Mouse (Mus musculus) MEL (cell line): ENCODE measurements around the gene Stat1. TPM values are rescaled to one million over a fixed set of nuclear protein-coding genes. Genes with fewer than 3 reads are reported as not detected.

ENCODE experiments used
- DNase-seq: peaks from one replicate; pipeline ENCODE4 v3.0.0; 2011; ENCODE audit warnings: low read depth, low spot score
- H3K27ac ChIP-seq: 2 replicates; pipeline ENCODE4 v1.5.1; 2012; ENCODE audit warnings: low read depth, mild to moderate bottlenecking, control low read depth, low read length, moderate library complexity; ENCODE audit not compliant: control insufficient read depth
- H3K27me3 ChIP-seq, 2 experiments: fragments of 150-350 bp in 1 of 2; sonication (generic) in 1 of 2; 2 replicates each; pipeline ENCODE4 v1.6.1; 2012; ENCODE audit warnings: low read length in 2 of 2, mild to moderate bottlenecking in 2 of 2, improper control_type of control experiment in 1 of 2, moderate library complexity in 1 of 2; ENCODE audit not compliant: insufficient read depth in 2 of 2, control insufficient read depth in 1 of 2
- H3K36me3 ChIP-seq, 2 experiments: 2 replicates each; pipeline ENCODE4 v1.6.1; 2012 to 2014; ENCODE audit warnings: low read length in 2 of 2, improper control_type of control experiment in 1 of 2, inconsistent platforms in 1 of 2, mild to moderate bottlenecking in 1 of 2; ENCODE audit not compliant: insufficient read depth in 2 of 2, control insufficient read depth in 1 of 2
- H3K4me1 ChIP-seq, 2 experiments: fragments of 150-350 bp in 1 of 2; sonication (generic) in 1 of 2; 2 replicates each; pipeline ENCODE4 v1.6.1; 2012; ENCODE audit warnings: low read length in 2 of 2, improper control_type of control experiment in 1 of 2, mild to moderate bottlenecking in 1 of 2; ENCODE audit not compliant: insufficient read depth in 2 of 2, control insufficient read depth in 1 of 2
- H3K4me3 ChIP-seq, 2 experiments: fragments of 150-350 bp in 1 of 2; sonication (generic) in 1 of 2; 2 replicates each; pipeline ENCODE4 v1.5.1; 2012; ENCODE audit warnings: low read depth in 2 of 2, low read length in 2 of 2, mild to moderate bottlenecking in 2 of 2, moderate library complexity in 2 of 2, control low read depth in 1 of 2, improper control_type of control experiment in 1 of 2; ENCODE audit not compliant: control insufficient read depth in 1 of 2, insufficient read depth in 1 of 2
- H3K79me2 ChIP-seq: 2 replicates; pipeline ENCODE4 v1.6.1; 2012; ENCODE audit warnings: mild to moderate bottlenecking, low read length, moderate library complexity; ENCODE audit not compliant: control insufficient read depth, poor library complexity, insufficient read depth
- H3K9ac ChIP-seq: 2 replicates; pipeline ENCODE4 v1.6.1; 2012; ENCODE audit warnings: low read depth, mild to moderate bottlenecking, control low read depth, low read length, moderate library complexity; ENCODE audit not compliant: control insufficient read depth, poor library complexity, severe bottlenecking
- H3K9me3 ChIP-seq: fragments of 150-350 bp; sonication (generic); replicated peaks from 2 replicates; pipeline ENCODE4 v1.6.1; 2012; ENCODE audit warnings: mild to moderate bottlenecking, low read length, improper control_type of control experiment, moderate library complexity; ENCODE audit not compliant: insufficient read depth
- CTCF ChIP-seq, 3 experiments: IDR thresholded peaks in 2 of 3; conservative IDR thresholded peaks in 1 of 3; 2 replicates each; pipeline ENCODE4 v1.5.1; 2011 to 2012; ENCODE audit warnings: low read length in 3 of 3, low read depth in 2 of 3, mild to moderate bottlenecking in 2 of 3, improper control_type of control experiment in 1 of 3, inconsistent platforms in 1 of 3, mixed read lengths in 1 of 3, moderate library complexity in 1 of 3; ENCODE audit not compliant: control insufficient read depth in 1 of 3, insufficient read depth in 1 of 3, poor library complexity in 1 of 3, severe bottlenecking in 1 of 3
- E2F4 ChIP-seq: IDR thresholded peaks from 2 replicates; pipeline ENCODE4 v1.6.1; 2011; ENCODE audit warnings: low read depth, low read length, improper control_type of control experiment, borderline replicate concordance
- EP300 ChIP-seq, 2 experiments: IDR thresholded peaks; 2 replicates each; pipeline ENCODE4 v1.6.1; 2011; ENCODE audit warnings: improper control_type of control experiment in 2 of 2, low read length in 2 of 2, low read depth in 1 of 2, mild to moderate bottlenecking in 1 of 2
- GATA1 ChIP-seq: IDR thresholded peaks from 2 replicates; pipeline ENCODE4 v1.6.1; 2011; ENCODE audit warnings: low read depth, low read length, improper control_type of control experiment
- HCFC1 ChIP-seq: IDR thresholded peaks from 2 replicates; pipeline ENCODE4 v1.6.1; 2012; ENCODE audit warnings: low read depth, mild to moderate bottlenecking, inconsistent platforms, low read length, improper control_type of control experiment, moderate library complexity
- MAX ChIP-seq: IDR thresholded peaks from 2 replicates; pipeline ENCODE4 v1.6.1; 2011; ENCODE audit warnings: low read length, improper control_type of control experiment
- MEF2A ChIP-seq: IDR thresholded peaks from 2 replicates; pipeline ENCODE4 v1.6.1; 2014; ENCODE audit warnings: low read depth, mild to moderate bottlenecking, inconsistent platforms, low read length, improper control_type of control experiment; ENCODE audit not compliant: poor library complexity, insufficient replicate concordance, severe bottlenecking; ENCODE audit errors: extremely low read depth
- MXI1 ChIP-seq: IDR thresholded peaks from 2 replicates; pipeline ENCODE4 v1.6.1; 2011; ENCODE audit warnings: mild to moderate bottlenecking, low read depth, low read length, improper control_type of control experiment
- NELFE ChIP-seq: IDR thresholded peaks from 2 replicates; pipeline ENCODE4 v1.6.1; 2011; ENCODE audit warnings: low read depth, low read length, improper control_type of control experiment
- POLR2AphosphoS2 ChIP-seq: IDR thresholded peaks from 2 replicates; pipeline ENCODE4 v1.6.1; 2011; ENCODE audit warnings: low read length, improper control_type of control experiment
- RAD21 ChIP-seq: IDR thresholded peaks from 2 replicates; pipeline ENCODE4 v1.6.1; 2011; ENCODE audit warnings: mild to moderate bottlenecking, low read depth, low read length, improper control_type of control experiment
- RCOR1 ChIP-seq: IDR thresholded peaks from 2 replicates; pipeline ENCODE4 v1.6.1; 2012; ENCODE audit warnings: low read depth, mild to moderate bottlenecking, inconsistent platforms, low read length, improper control_type of control experiment
- UBTF ChIP-seq: IDR thresholded peaks from 2 replicates; pipeline ENCODE4 v1.6.1; 2012; ENCODE audit warnings: low read depth, mild to moderate bottlenecking, inconsistent platforms, low read length, improper control_type of control experiment, moderate library complexity, borderline replicate concordance; ENCODE audit not compliant: insufficient read depth
- USF1 ChIP-seq: IDR thresholded peaks from 2 replicates; pipeline ENCODE4 v1.6.1; 2014; ENCODE audit warnings: low read depth, mild to moderate bottlenecking, inconsistent platforms, low read length, improper control_type of control experiment, moderate library complexity
- USF2 ChIP-seq, 2 experiments: IDR thresholded peaks; 2 replicates each; pipeline ENCODE4 v1.6.1; 2011 to 2012; ENCODE audit warnings: improper control_type of control experiment in 2 of 2, low read length in 2 of 2, borderline replicate concordance in 1 of 2, inconsistent platforms in 1 of 2, low read depth in 1 of 2, mild to moderate bottlenecking in 1 of 2; ENCODE audit not compliant: insufficient read depth in 1 of 2
- ZKSCAN1 ChIP-seq: IDR thresholded peaks from 2 replicates; pipeline ENCODE4 v1.6.1; 2012; ENCODE audit warnings: low read depth, mild to moderate bottlenecking, inconsistent platforms, low read length, improper control_type of control experiment, moderate library complexity
- ZMIZ1 ChIP-seq: IDR thresholded peaks from 2 replicates; pipeline ENCODE4 v1.6.1; 2012; ENCODE audit warnings: low read depth, mild to moderate bottlenecking, inconsistent platforms, low read length, improper control_type of control experiment, moderate library complexity
- polyA plus RNA-seq, 2 experiments: library from polyadenylated mRNA; stranded (reverse) in 1 of 2; unstranded in 1 of 2; fragments of >175 nt in 1 of 2; fragments of >200 nt in 1 of 2; gene quantifications; 2 replicates each; pipeline versions ENCODE4 v1.2.1 to v1.2.4; 2012; ENCODE audit warnings: low replicate concordance in 2 of 2, low read depth in 1 of 2; ENCODE audit not compliant: insufficient read length in 2 of 2, insufficient read depth in 1 of 2, missing spikeins in 1 of 2
- total RNA-seq: library from RNA; depleted of rRNA; stranded (reverse); fragments of 300-350 nt; gene quantifications from 2 replicates; pipeline ENCODE4 v1.2.3, GENCODE M21; 2012

Stat1 gene
- total and polyA plus RNA-seq, 3 experiments: 9.7 to 44.0 (median 10.9) TPM

DNA sequence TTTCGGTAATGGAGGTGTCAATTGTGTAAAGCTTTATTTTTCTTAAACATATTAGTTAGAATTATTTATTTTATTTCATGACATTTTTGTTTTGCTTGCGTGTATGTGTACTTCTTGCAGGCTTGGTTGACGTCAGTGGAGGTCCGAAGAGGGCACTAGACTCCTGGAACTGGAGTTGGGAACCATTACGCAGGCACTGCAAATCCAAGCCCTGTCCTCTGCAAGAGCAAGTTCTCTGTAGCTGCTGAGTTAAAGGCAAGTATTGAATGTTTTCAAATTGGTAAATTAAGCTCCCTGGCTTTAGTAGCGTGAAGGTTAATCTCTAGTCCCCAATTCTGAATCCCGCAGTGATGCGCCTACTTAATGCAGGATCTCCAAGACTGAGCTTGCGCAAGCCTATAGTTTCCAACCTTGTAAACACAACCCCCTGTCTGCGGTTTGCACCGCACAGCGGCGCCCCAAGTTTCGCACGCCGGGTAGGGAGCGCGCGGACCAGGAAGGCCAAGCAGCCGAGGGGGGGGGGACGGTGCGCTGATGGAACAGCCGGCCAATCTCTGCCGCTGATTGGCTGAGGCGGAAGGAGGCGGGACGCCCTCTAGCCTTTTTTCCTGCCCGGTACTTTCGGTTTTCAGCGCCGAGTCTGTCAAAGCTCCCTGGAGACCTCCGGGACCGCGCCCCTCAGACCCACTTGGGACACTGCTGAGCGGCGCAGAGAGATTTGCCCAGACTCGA lies at the start of gene Stat1 (continued):
- TF ChIP-seq RAD21: no peak
- TF ChIP-seq CTCF (IDR thresholded peaks at IDR 0.05 in 2 of 3, conservative IDR thresholded peaks at IDR 0.05 in 1 of 3; ENCODE audit: control insufficient read depth in 1 of 3, insufficient read depth in 1 of 3, low read depth in 2 of 3, low read length in 3 of 3, poor library complexity in 1 of 3, severe bottlenecking in 1 of 3): peak in 2 of 3 experiments; percentile 18 to 25; a peak in 2 of 6 replicates
- peak; percentile 49 for TF ChIP-seq NELFE
- TF ChIP-seq RCOR1: peak; percentile 4; the same call in 1 of the 2 replicates
- peak; percentile 75; the same call in 1 of the 2 replicates for TF ChIP-seq MAX

DNA sequence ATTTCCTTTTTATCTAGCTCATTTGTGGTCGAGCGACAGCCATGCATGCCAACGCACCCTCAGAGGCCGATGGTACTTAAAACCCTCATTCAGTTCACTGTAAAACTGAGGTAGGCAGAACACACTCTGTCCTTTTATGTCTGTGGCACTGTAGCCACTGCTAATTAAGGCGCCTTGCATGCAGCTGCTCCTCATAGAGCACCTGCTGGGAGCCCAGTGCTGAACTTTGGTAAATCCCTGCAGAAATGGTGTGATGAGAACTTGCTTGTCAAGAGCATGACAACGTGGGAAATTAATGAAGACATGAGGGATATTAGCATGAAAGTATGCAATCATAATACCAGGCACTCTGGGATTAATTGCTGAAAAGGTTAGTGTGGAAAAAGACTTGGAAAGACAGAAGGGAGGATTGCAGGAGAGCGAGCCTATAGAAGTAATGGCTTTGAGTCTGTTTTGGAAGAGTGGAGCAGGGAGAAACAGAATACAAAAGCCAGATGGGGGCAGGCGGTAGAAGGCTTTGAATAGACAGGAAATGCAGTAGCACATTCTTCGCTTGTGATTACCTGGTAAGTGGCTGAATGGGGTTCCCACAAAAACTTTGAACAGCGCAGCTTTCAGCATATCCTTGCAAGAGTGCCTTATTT lies 39.4 kb upstream of the Stat1 start:
- no peaks in the 10 kb centered on the region for H3K79me2 ChIP-seq
- no peak overlapping the region for H3K4me3 ChIP-seq
- H3K27ac ChIP-seq: no peak overlapping the region
- no peaks in the 10 kb centered on the region for H3K4me1 ChIP-seq
- DNase-seq: no peak
- no peak overlapping the region for H3K9ac ChIP-seq
- no peaks in the 10 kb centered on the region for H3K36me3 ChIP-seq
- H3K9me3 ChIP-seq: no peaks in the 10 kb centered on the region
- TF ChIP-seq USF1 (no peak), MEF2A (no peak), NELFE (no peak), USF2 (IDR thresholded peaks at IDR 0.05; ENCODE audit: borderline replicate concordance in 1 of 2, insufficient read depth in 1 of 2, low read depth in 1 of 2, low read length in 2 of 2) (no peak), GATA1 (no peak), MXI1 (no peak), HCFC1 (no peak), EP300 (IDR thresholded peaks at IDR 0.05; ENCODE audit: low read depth in 1 of 2, low read length in 2 of 2) (no peak), CTCF (IDR thresholded peaks at IDR 0.05 in 2 of 3, conservative IDR thresholded peaks at IDR 0.05 in 1 of 3; ENCODE audit: control insufficient read depth in 1 of 3, insufficient read depth in 1 of 3, low read depth in 2 of 3, low read length in 3 of 3, poor library complexity in 1 of 3, severe bottlenecking in 1 of 3) (no peak), UBTF (no peak), ZKSCAN1 (no peak), POLR2AphosphoS2 (no peak), ZMIZ1 (no peak), E2F4 (no peak)
- peaks cover 4 to 12% of the 10 kb centered on the region in 2 experiments for H3K27me3 ChIP-seq
